In the genomic region with DNA sequence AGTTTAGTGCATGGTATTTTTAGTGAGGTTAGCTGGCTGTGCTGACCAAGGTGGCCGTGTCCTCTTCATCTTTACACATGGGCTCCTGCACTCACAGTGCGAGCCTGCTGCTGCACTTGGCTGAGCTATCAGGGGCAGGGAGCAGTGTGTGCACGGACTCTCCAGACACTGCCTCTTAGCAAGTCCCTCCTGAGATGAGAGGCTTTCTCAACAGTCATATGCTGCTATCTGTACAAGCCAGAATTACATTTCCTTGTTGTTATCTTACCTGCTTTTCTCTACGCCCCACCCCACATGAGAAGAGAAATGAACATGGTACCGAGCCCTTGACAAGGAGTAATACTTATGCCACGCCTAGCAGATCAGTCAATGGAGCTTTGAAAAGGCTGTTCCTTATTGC, we compare ENCODE assay signal across 18 mouse cellular contexts. TPM values are rescaled to one million over a fixed set of nuclear protein-coding genes. Genes with fewer than 3 reads are reported as not detected.
DNase-seq lines count a peak whose midpoint lies in the region; ATAC-seq and TF ChIP-seq lines count a peak whose summit lies in the region.
"Had no signal": no experiment of that assay in that cellular context is flagged by ENCODE, and none has a peak within 500 bp of the region (broad histone marks: within the 10 kb centered on the region; RNA-seq: fewer than 3 reads in every experiment).

No protein-coding gene starts in this region.

- peaks cover 2% of the 10 kb centered on the region; the same call in 1 of the 2 replicates for H3K36me3 ChIP-seq in heart, adult 2 months (ENCODE audit: control insufficient read depth, insufficient read depth, low read length)
- peaks cover 51% of the 10 kb centered on the region for H3K36me3 ChIP-seq in liver, embryonic 14.5 days (replicated peaks; ENCODE audit: control insufficient read depth, insufficient read depth, low read depth)
- peaks cover 24% of the 10 kb centered on the region for H3K36me3 ChIP-seq in stomach, embryonic 16.5 days (ENCODE audit: control insufficient read depth, insufficient read depth, low read length)
- peaks cover 21% of the 10 kb centered on the region for H3K36me3 ChIP-seq in forebrain, postnatal 0 days (ENCODE audit: insufficient read depth)

- no peak overlapping the region for H3K27ac ChIP-seq in heart, adult 2 months
- H3K27ac ChIP-seq in liver, embryonic 14.5 days = peak overlapping the region; percentile 80
- peak overlapping the region; percentile 66 for H3K27ac ChIP-seq in stomach, embryonic 16.5 days (ENCODE audit: low read length)
- H3K27ac ChIP-seq in forebrain, postnatal 0 days (ENCODE audit: low read depth, low read length) = no peak overlapping the region
- H3K27ac ChIP-seq: embryonic facial prominence, embryonic 12.5 days; hindbrain, embryonic 15.5 days; kidney, embryonic 15.5 days; midbrain, embryonic 13.5 days had no signal

- no peak for TF ChIP-seq POLR2A in heart, adult 2 months (IDR thresholded peaks at IDR 0.05; ENCODE audit: insufficient read depth, low read depth, low read length)

- H3K79me2 ChIP-seq in heart, adult 2 months (replicated peaks; ENCODE audit: control insufficient read depth, insufficient read depth, low read length) = no peaks in the 10 kb centered on the region

- intact Hi-C loops in heart, adult 2 months (cut with DNase I) = no loop called here

- no peak for TF ChIP-seq CTCF in heart, adult 2 months (IDR thresholded peaks at IDR 0.05)
- no peak for TF ChIP-seq CTCF in liver, embryonic 14.5 days (IDR thresholded peaks at IDR 0.05; ENCODE audit: low read depth)
- TF ChIP-seq CTCF in forebrain, postnatal 0 days (IDR thresholded peaks at IDR 0.05; ENCODE audit: low read depth) = no peak

- no peak overlapping the region for H3K9ac ChIP-seq in heart, adult 2 months (ENCODE audit: low read depth, low read length)
- peak overlapping the region; percentile 36; the same call in 1 of the 2 replicates for H3K9ac ChIP-seq in liver, embryonic 14.5 days (replicated peaks)
- no peak overlapping the region for H3K9ac ChIP-seq in stomach, embryonic 16.5 days (ENCODE audit: low read length)
- H3K9ac ChIP-seq in forebrain, postnatal 0 days = no peak overlapping the region
- H3K9ac ChIP-seq: embryonic facial prominence, embryonic 12.5 days; hindbrain, embryonic 15.5 days; kidney, embryonic 15.5 days; midbrain, embryonic 13.5 days had no signal

- peak overlapping the region; percentile 60 for H3K4me2 ChIP-seq in liver, embryonic 14.5 days (ENCODE audit: low read depth)
- no peak overlapping the region for H3K4me2 ChIP-seq in stomach, embryonic 16.5 days (ENCODE audit: low read depth, low read length)
- H3K4me2 ChIP-seq in forebrain, postnatal 0 days (ENCODE audit: low read depth) = no peak overlapping the region
- H3K4me2 ChIP-seq: embryonic facial prominence, embryonic 12.5 days; hindbrain, embryonic 15.5 days; kidney, embryonic 15.5 days; midbrain, embryonic 13.5 days had no signal

- peak; percentile 89 for DNase-seq in heart, adult 11 months
- no peak for DNase-seq in heart, adult 2 months
- peak; percentile 70 to 80 (median 74) for DNase-seq in liver, embryonic 14.5 days (ENCODE audit: low read depth in 3 of 3, low spot score in 3 of 3)
- DNase-seq in layer of hippocampus, adult 18-20 months (ENCODE audit: low spot score in 2 of 2) = no peak
- no peak for DNase-seq in forebrain, postnatal 0 days
- no peak for DNase-seq in cerebellum, postnatal 14 days
- DNase-seq: adrenal gland, postnatal 36 days; cerebellum, postnatal 36 days; heart, postnatal 14 days; lung, postnatal 36 days had no signal

- no peaks in the 10 kb centered on the region for H3K4me1 ChIP-seq in heart, adult 2 months (ENCODE audit: control insufficient read depth, insufficient read depth, low read length)
- peaks cover 27 to 32% of the 10 kb centered on the region in 2 experiments for H3K4me1 ChIP-seq in liver, embryonic 14.5 days (replicated peaks; ENCODE audit: control insufficient read depth in 2 of 2, insufficient read depth in 2 of 2, low read length in 1 of 2)
- no peaks in the 10 kb centered on the region for H3K4me1 ChIP-seq in stomach, embryonic 16.5 days (ENCODE audit: control insufficient read depth, insufficient read depth, low read length)
- H3K4me1 ChIP-seq in forebrain, postnatal 0 days (ENCODE audit: insufficient read depth) = no peaks in the 10 kb centered on the region
- H3K4me1 ChIP-seq: hindbrain, embryonic 15.5 days; kidney, embryonic 15.5 days; midbrain, embryonic 13.5 days had no signal

- ATAC-seq in erythroid progenitor cell, adult 5-6 weeks (replicated peaks; ENCODE audit: low FRiP score, poor library complexity, severe bottlenecking) = peak; percentile 83
- ATAC-seq in liver, embryonic 14.5 days (ENCODE audit: insufficient read depth) = peak; percentile 96
- ATAC-seq in stomach, embryonic 16.5 days (ENCODE audit: insufficient read depth, low FRiP score) = peak; percentile 68; the same call in 1 of the 2 replicates
- ATAC-seq in forebrain, postnatal 0 days = no peak
- ATAC-seq: activated CD4-positive, CD25-positive, alpha-beta regulatory T cell, adult 4 months; midbrain, embryonic 13.5 days had no signal

- H3K27me3 ChIP-seq in heart, adult 2 months (ENCODE audit: control insufficient read depth, insufficient read depth, low read length) = no peaks in the 10 kb centered on the region
- no peaks in the 10 kb centered on the region for H3K27me3 ChIP-seq in liver, embryonic 14.5 days (ENCODE audit: control insufficient read depth, insufficient read depth, low read length)
- no peaks in the 10 kb centered on the region for H3K27me3 ChIP-seq in stomach, embryonic 16.5 days (ENCODE audit: control insufficient read depth, insufficient read depth, low read length)
- H3K27me3 ChIP-seq in forebrain, postnatal 0 days (ENCODE audit: insufficient read depth, low read length) = no peaks in the 10 kb centered on the region
- H3K27me3 ChIP-seq: embryonic facial prominence, embryonic 12.5 days; hindbrain, embryonic 15.5 days; kidney, embryonic 15.5 days; midbrain, embryonic 13.5 days had no signal

- H3K9me3 ChIP-seq in liver, embryonic 14.5 days (ENCODE audit: control insufficient read depth, low read length) = 0 out of 2 replicates have a peak, but pooled peaks cover 2% of the 10 kb centered on the region
- H3K9me3 ChIP-seq in stomach, embryonic 16.5 days (replicated peaks; ENCODE audit: control insufficient read depth, low read length) = peaks cover 4% of the 10 kb centered on the region; the same call in 1 of the 2 replicates
- no peaks in the 10 kb centered on the region for H3K9me3 ChIP-seq in forebrain, postnatal 0 days (ENCODE audit: low read length)
- H3K9me3 ChIP-seq: hindbrain, embryonic 15.5 days; kidney, embryonic 15.5 days; midbrain, embryonic 13.5 days had no signal

- WGBS in heart, adult 2 months = 79% methylated on average over 6 of the region's 6 CpGs
- WGBS in liver, embryonic 14.5 days (ENCODE audit: insufficient replicate concordance) = 16% methylated on average over 6 of the region's 6 CpGs
- WGBS in stomach, embryonic 16.5 days = 82% methylated on average over 6 of the region's 6 CpGs
- 99% methylated on average over 6 of the region's 6 CpGs for WGBS in forebrain, postnatal 0 days

- no peak for TF ChIP-seq EP300 in heart, adult 2 months (IDR thresholded peaks at IDR 0.05; ENCODE audit: insufficient read depth, low read depth, low read length)
- TF ChIP-seq EP300 in liver, embryonic 14.5 days (IDR thresholded peaks at IDR 0.05; ENCODE audit: low read depth) = peak; percentile 89

- no peak overlapping the region for H3K4me3 ChIP-seq in heart, adult 2 months
- no peak overlapping the region for H3K4me3 ChIP-seq in liver, embryonic 14.5 days (ENCODE audit: insufficient read depth in 1 of 2, low read depth in 2 of 2, low read length in 2 of 2)
- H3K4me3 ChIP-seq in stomach, embryonic 16.5 days (replicated peaks; ENCODE audit: low read length) = no peak overlapping the region
- H3K4me3 ChIP-seq in forebrain, postnatal 0 days (ENCODE audit: low read depth, low read length) = no peak overlapping the region
- H3K4me3 ChIP-seq: embryonic facial prominence, embryonic 12.5 days; hindbrain, embryonic 15.5 days; kidney, embryonic 15.5 days; midbrain, embryonic 13.5 days; myocyte had no signal

RNA-seq across cellular contexts. Expression of a gene that starts 25.4 kb away (rescaled TPM):
- 10 to 100 TPM; 14.2 to 14.3 TPM for total RNA-seq in heart, adult 2 months (2021)
- polyA plus RNA-seq in heart, adult 2 months (2012; rRNA removed) = 8.7 and 11.1 TPM in 2 replicates
- total RNA-seq in erythroid progenitor cell, adult 5-6 weeks (2015; ENCODE audit: low replicate concordance) = 55.3 and 67.4 TPM in 2 replicates
- 49.5 and 71.1 TPM in 2 replicates for total RNA-seq in erythroid progenitor cell, adult 5-6 weeks (2017; ENCODE audit: low replicate concordance)
- polyA plus RNA-seq in liver, embryonic 14.5 days (2012; rRNA removed) = 35.9 and 36.6 TPM in 2 replicates
- 75.4 and 86.0 TPM in 2 replicates for polyA plus RNA-seq in liver, embryonic 14.5 days (2014; fragmentation: Nextera tagmentation; extraction: Ambion mirVana)
- 43.2 and 44.4 TPM in 2 replicates for polyA plus RNA-seq in stomach, embryonic 16.5 days (2015; fragmentation: Nextera tagmentation; extraction: Ambion mirVana)
- total RNA-seq in layer of hippocampus, adult 18-20 months (2021) = 10 to 100 TPM; 61.4 to 61.5 TPM
- total RNA-seq in forebrain, postnatal 0 days (2014; rRNA removed) = 75.6 and 84.8 TPM in 2 replicates
- polyA plus RNA-seq in forebrain, postnatal 0 days (2015; fragmentation: Nextera tagmentation; extraction: Ambion mirVana) = 52.6 and 58.6 TPM in 2 replicates

RNA-seq across cellular contexts. Expression of a gene that starts 44.6 kb away (rescaled TPM):
- 10 to 100 TPM; 27.8 to 28.9 TPM for total RNA-seq in heart, adult 2 months (2021)
- polyA plus RNA-seq in heart, adult 2 months (2012; rRNA removed) = 7.4 and 18.5 TPM in 2 replicates
- 84.7 and 123 TPM in 2 replicates for total RNA-seq in erythroid progenitor cell, adult 5-6 weeks (2015; ENCODE audit: low replicate concordance)
- total RNA-seq in erythroid progenitor cell, adult 5-6 weeks (2017; ENCODE audit: low replicate concordance) = 19.6 and 57.5 TPM in 2 replicates
- 18.6 and 30.9 TPM in 2 replicates for polyA plus RNA-seq in liver, embryonic 14.5 days (2012; rRNA removed)
- polyA plus RNA-seq in liver, embryonic 14.5 days (2014; fragmentation: Nextera tagmentation; extraction: Ambion mirVana) = 89.1 and 90.4 TPM in 2 replicates
- polyA plus RNA-seq in stomach, embryonic 16.5 days (2015; fragmentation: Nextera tagmentation; extraction: Ambion mirVana) = 106 and 175 TPM in 2 replicates
- 10 to 100 TPM; 28.1 to 36.9 TPM for total RNA-seq in layer of hippocampus, adult 18-20 months (2021)
- 94.9 and 106 TPM in 2 replicates for total RNA-seq in forebrain, postnatal 0 days (2014; rRNA removed)
- 54.1 and 69.9 TPM in 2 replicates for polyA plus RNA-seq in forebrain, postnatal 0 days (2015; fragmentation: Nextera tagmentation; extraction: Ambion mirVana)

Comparison
In these comparisons a context has a peak if more than half of its experiments do, and no peak if none do; other contexts are left out.
1. DNase-seq: peak in heart, adult 11 months (single experiment) and liver, embryonic 14.5 days (3 of 3); none in heart, adult 2 months (0 of 2), layer of hippocampus, adult 18-20 months (0 of 2), forebrain, postnatal 0 days (single experiment) and cerebellum, postnatal 14 days (0 of 2).
2. H3K27ac ChIP-seq: peak in liver, embryonic 14.5 days (single experiment) and stomach, embryonic 16.5 days (single experiment); none in heart, adult 2 months (single experiment) and forebrain, postnatal 0 days (single experiment).